Mouse (Mus musculus): ENCODE measurements around the gene Pik3c2g.

DNA sequence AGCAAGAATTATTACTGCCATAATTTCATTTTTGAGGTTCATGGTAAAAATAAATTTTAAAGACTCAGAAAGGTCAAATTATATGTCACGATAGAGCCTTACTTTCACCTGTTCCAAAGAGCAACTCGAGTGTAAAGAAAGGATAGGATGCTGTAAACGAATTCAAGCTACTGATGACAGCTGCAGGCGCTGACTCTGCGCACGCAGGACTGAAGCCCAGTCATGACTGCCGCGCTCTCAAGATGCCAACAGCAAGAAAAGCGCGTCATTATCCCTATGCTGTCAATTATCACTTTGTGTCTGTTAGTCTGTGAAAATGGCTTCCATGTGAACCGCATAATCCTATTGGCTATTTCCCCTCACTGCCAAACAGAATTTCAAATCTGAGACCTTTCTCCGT lies 457 bp downstream of the Pik3c2g start:
- no peak for TF ChIP-seq CTCF (IDR thresholded peaks at IDR 0.05)
- no peak for TF ChIP-seq POLR2A (IDR thresholded peaks at IDR 0.05; ENCODE audit: insufficient read depth, low read depth, low read length)
